Mouse (Mus musculus): Measurements from ENCODE around the gene Sec22c. TPM values are rescaled to one million over a fixed set of nuclear protein-coding genes. Genes with fewer than 3 reads are reported as not detected.

Gene Sec22c
- polyA plus RNA-seq, 1 experiment from 2014 or later = 13.9 TPM

Other genes with a start within 250 kb of the Sec22c start
- gene Cck, start 209.8 kb downstream of the Sec22c start, polyA plus RNA-seq (2016; fragmentation: Nextera tagmentation; extraction: Ambion mirVana) = 0.64 TPM in 1 of 2 replicates, not detected in the other
- 0.45 TPM in 1 of 2 replicates, not detected in the other for gene Lyzl4, start 63.4 kb downstream of the Sec22c start, polyA plus RNA-seq (2016; fragmentation: Nextera tagmentation; extraction: Ambion mirVana)
- gene Vipr1, start 62.8 kb downstream of the Sec22c start, polyA plus RNA-seq (2016; fragmentation: Nextera tagmentation; extraction: Ambion mirVana) = 0.69 and 1.1 TPM in 2 replicates
- gene Ss18l2, start 4.8 kb upstream of the Sec22c start, polyA plus RNA-seq (2016; fragmentation: Nextera tagmentation; extraction: Ambion mirVana) = 95.8 and 105 TPM in 2 replicates
- gene Nktr, start 13.7 kb upstream of the Sec22c start, polyA plus RNA-seq (2016; fragmentation: Nextera tagmentation; extraction: Ambion mirVana) = 68.4 and 71.5 TPM in 2 replicates
- 13.7 and 16.7 TPM in 2 replicates for gene Zfp651, start 53.8 kb upstream of the Sec22c start, polyA plus RNA-seq (2016; fragmentation: Nextera tagmentation; extraction: Ambion mirVana)
- gene Klhl40, start 72.1 kb upstream of the Sec22c start, polyA plus RNA-seq (2016; fragmentation: Nextera tagmentation; extraction: Ambion mirVana) = 5.9 and 7.0 TPM in 2 replicates
- 0.19 and 0.22 TPM in 2 replicates for gene Hhatl, start 87.0 kb upstream of the Sec22c start, polyA plus RNA-seq (2016; fragmentation: Nextera tagmentation; extraction: Ambion mirVana)
- gene Ccdc13, start 134.0 kb upstream of the Sec22c start, polyA plus RNA-seq (2016; fragmentation: Nextera tagmentation; extraction: Ambion mirVana) = 0.15 and 0.58 TPM in 2 replicates
- 152 and 161 TPM in 2 replicates for gene Higd1a, start 152.9 kb upstream of the Sec22c start, polyA plus RNA-seq (2016; fragmentation: Nextera tagmentation; extraction: Ambion mirVana)
- gene Ackr2, start 192.9 kb upstream of the Sec22c start, polyA plus RNA-seq (2016; fragmentation: Nextera tagmentation; extraction: Ambion mirVana) = 0.50 TPM in 1 of 2 replicates, not detected in the other
- not detected in 2 replicates for gene Cyp8b1, start 210.8 kb upstream of the Sec22c start, polyA plus RNA-seq (2016; fragmentation: Nextera tagmentation; extraction: Ambion mirVana)
- 1.6 and 1.8 TPM in 2 replicates for gene Fam198a, start 245.5 kb upstream of the Sec22c start, polyA plus RNA-seq (2016; fragmentation: Nextera tagmentation; extraction: Ambion mirVana)